Mouse (Mus musculus): ENCODE data around the gene 1700020D05Rik.

Gene 1700020D05Rik

GRCm38 (mm10) chr19:5473720-5474119 lies 29.9 kb downstream of the 1700020D05Rik start, which contains the start of gene Efemp2:
TSS of gene Efemp2 (plus strand) at chr19:5473954.
- H3K27me3 ChIP-seq (ENCODE audit: control insufficient read depth, insufficient read depth, low read length, poor library complexity, severe bottlenecking), result no peaks in the 10 kb centered on the region; the same call in 1 of the 2 replicates
- no peak for DNase-seq (ENCODE audit: low read depth, low spot score)
- no peaks in the 10 kb centered on the region for H3K36me3 ChIP-seq (ENCODE audit: control insufficient read depth, insufficient read depth, low read length, poor library complexity, severe bottlenecking)

- H3K27me3 ChIP-seq (ENCODE audit: control insufficient read depth, insufficient read depth, low read length, poor library complexity, severe bottlenecking), result no peaks in the 10 kb centered on the region; the same call in 1 of the 2 replicates
- peak; percentile 37 for DNase-seq (ENCODE audit: low read depth, low spot score)
Measured at GRCm38 (mm10) chr19:5472857-5473256, 30.7 kb downstream of the 1700020D05Rik start.

GRCm38 (mm10) chr19:5471846-5472245 lies 31.7 kb downstream of the 1700020D05Rik start:
- no peaks in the 10 kb centered on the region for H3K36me3 ChIP-seq (ENCODE audit: control insufficient read depth, insufficient read depth, low read length, poor library complexity, severe bottlenecking)
- no peaks in the 10 kb centered on the region; the same call in 1 of the 2 replicates for H3K27me3 ChIP-seq (ENCODE audit: control insufficient read depth, insufficient read depth, low read length, poor library complexity, severe bottlenecking)
- no peak for DNase-seq (ENCODE audit: low read depth, low spot score)

More at GRCm38 (mm10) chr19:5472857-5473256, 30.7 kb downstream of the 1700020D05Rik start:
- H3K36me3 ChIP-seq (ENCODE audit: control insufficient read depth, insufficient read depth, low read length, poor library complexity, severe bottlenecking), result no peaks in the 10 kb centered on the region

GRCm38 (mm10) chr19:5468374-5468773 lies 35.2 kb downstream of the 1700020D05Rik start, which contains the start of gene Ctsw:
TSS of gene Ctsw (minus strand) at chr19:5468507.
- DNase-seq (ENCODE audit: low read depth, low spot score), result no peak
- Histone ChIP-seq H3K36me3 (ENCODE audit: control insufficient read depth, insufficient read depth, low read length, poor library complexity, severe bottlenecking) (peaks cover 8% of the 10 kb centered on the region; the same call in 1 of the 2 replicates), H3K27me3 (ENCODE audit: control insufficient read depth, insufficient read depth, low read length, poor library complexity, severe bottlenecking) (no peaks in the 10 kb centered on the region)

- Histone ChIP-seq H3K36me3 (ENCODE audit: control insufficient read depth, insufficient read depth, low read length, poor library complexity, severe bottlenecking) (peaks cover 8% of the 10 kb centered on the region; the same call in 1 of the 2 replicates), H3K27me3 (ENCODE audit: control insufficient read depth, insufficient read depth, low read length, poor library complexity, severe bottlenecking) (no peaks in the 10 kb centered on the region)
- no peak for DNase-seq (ENCODE audit: low read depth, low spot score)
Measured at GRCm38 (mm10) chr19:5466916-5467500, 36.6 kb downstream of the 1700020D05Rik start.

- DNase-seq (ENCODE audit: low read depth, low spot score), result no peak
- Histone ChIP-seq H3K36me3 (ENCODE audit: control insufficient read depth, insufficient read depth, low read length, poor library complexity, severe bottlenecking) (peaks cover 8% of the 10 kb centered on the region; the same call in 1 of the 2 replicates), H3K27me3 (ENCODE audit: control insufficient read depth, insufficient read depth, low read length, poor library complexity, severe bottlenecking) (no peaks in the 10 kb centered on the region)
Measured at GRCm38 (mm10) chr19:5465037-5465436, 38.5 kb downstream of the 1700020D05Rik start.

- peaks cover 8% of the 10 kb centered on the region; the same call in 1 of the 2 replicates for H3K36me3 ChIP-seq (ENCODE audit: control insufficient read depth, insufficient read depth, low read length, poor library complexity, severe bottlenecking)
- DNase-seq (ENCODE audit: low read depth, low spot score), result peak; percentile 71
- H3K27me3 ChIP-seq (ENCODE audit: control insufficient read depth, insufficient read depth, low read length, poor library complexity, severe bottlenecking), result no peaks in the 10 kb centered on the region
Measured at GRCm38 (mm10) chr19:5463791-5464562, 39.6 kb downstream of the 1700020D05Rik start.

GRCm38 (mm10) chr19:5463212-5463611 lies 40.4 kb downstream of the 1700020D05Rik start:
- peaks cover 8% of the 10 kb centered on the region; the same call in 1 of the 2 replicates for H3K36me3 ChIP-seq (ENCODE audit: control insufficient read depth, insufficient read depth, low read length, poor library complexity, severe bottlenecking)
- DNase-seq (ENCODE audit: low read depth, low spot score), result no peak
- H3K27me3 ChIP-seq (ENCODE audit: control insufficient read depth, insufficient read depth, low read length, poor library complexity, severe bottlenecking), result no peaks in the 10 kb centered on the region

- Histone ChIP-seq H3K27me3 (ENCODE audit: control insufficient read depth, insufficient read depth, low read length, poor library complexity, severe bottlenecking) (no peaks in the 10 kb centered on the region), H3K36me3 (ENCODE audit: control insufficient read depth, insufficient read depth, low read length, poor library complexity, severe bottlenecking) (peaks cover 8% of the 10 kb centered on the region; the same call in 1 of the 2 replicates)
- no peak for DNase-seq (ENCODE audit: low read depth, low spot score)
Measured at GRCm38 (mm10) chr19:5461411-5461810, 42.2 kb downstream of the 1700020D05Rik start.

- Histone ChIP-seq H3K36me3 (ENCODE audit: control insufficient read depth, insufficient read depth, low read length, poor library complexity, severe bottlenecking) (peaks cover 3% of the 10 kb centered on the region; the same call in 1 of the 2 replicates), H3K27me3 (ENCODE audit: control insufficient read depth, insufficient read depth, low read length, poor library complexity, severe bottlenecking) (no peaks in the 10 kb centered on the region)
- DNase-seq (ENCODE audit: low read depth, low spot score), result peak; percentile 88
Measured at GRCm38 (mm10) chr19:5460465-5460911, 43.1 kb downstream of the 1700020D05Rik start, which contains the start of gene Fibp. TSS of gene Fibp (plus strand) at chr19:5460615.

- no peak for DNase-seq (ENCODE audit: low read depth, low spot score)
- Histone ChIP-seq H3K36me3 (ENCODE audit: control insufficient read depth, insufficient read depth, low read length, poor library complexity, severe bottlenecking) (peaks cover under 1% of the 10 kb centered on the region; the same call in 1 of the 2 replicates), H3K27me3 (ENCODE audit: control insufficient read depth, insufficient read depth, low read length, poor library complexity, severe bottlenecking) (no peaks in the 10 kb centered on the region)
Measured at GRCm38 (mm10) chr19:5459896-5460295, 43.7 kb downstream of the 1700020D05Rik start.

GRCm38 (mm10) chr19:5459019-5459418 lies 44.6 kb downstream of the 1700020D05Rik start:
- no peak for DNase-seq (ENCODE audit: low read depth, low spot score)
- H3K27me3 ChIP-seq (ENCODE audit: control insufficient read depth, insufficient read depth, low read length, poor library complexity, severe bottlenecking), result no peaks in the 10 kb centered on the region
- H3K36me3 ChIP-seq (ENCODE audit: control insufficient read depth, insufficient read depth, low read length, poor library complexity, severe bottlenecking), result no peaks in the 10 kb centered on the region; the same call in 1 of the 2 replicates

GRCm38 (mm10) chr19:5457746-5458442 lies 45.7 kb downstream of the 1700020D05Rik start, which contains the start of gene Ccdc85b:
TSS of gene Ccdc85b (minus strand) at chr19:5457894.
- Histone ChIP-seq H3K27me3 (ENCODE audit: control insufficient read depth, insufficient read depth, low read length, poor library complexity, severe bottlenecking) (no peaks in the 10 kb centered on the region), H3K36me3 (ENCODE audit: control insufficient read depth, insufficient read depth, low read length, poor library complexity, severe bottlenecking) (no peaks in the 10 kb centered on the region; the same call in 1 of the 2 replicates)
- peak; percentile 23 for DNase-seq (ENCODE audit: low read depth, low spot score)

Data from splenic B cell, adult 2 months (primary cell).